Mouse (Mus musculus): Measurements from ENCODE around the gene Ryr1. TPM values are rescaled to one million over a fixed set of nuclear protein-coding genes. Genes with fewer than 3 reads are reported as not detected.
A peak's percentile ranks its signal among the peaks of the same experiment; 100 is the strongest.

Gene Ryr1
- total and polyA plus RNA-seq, 2 experiments from 2014 or later = 0.04 to 0.15 TPM

DNA sequence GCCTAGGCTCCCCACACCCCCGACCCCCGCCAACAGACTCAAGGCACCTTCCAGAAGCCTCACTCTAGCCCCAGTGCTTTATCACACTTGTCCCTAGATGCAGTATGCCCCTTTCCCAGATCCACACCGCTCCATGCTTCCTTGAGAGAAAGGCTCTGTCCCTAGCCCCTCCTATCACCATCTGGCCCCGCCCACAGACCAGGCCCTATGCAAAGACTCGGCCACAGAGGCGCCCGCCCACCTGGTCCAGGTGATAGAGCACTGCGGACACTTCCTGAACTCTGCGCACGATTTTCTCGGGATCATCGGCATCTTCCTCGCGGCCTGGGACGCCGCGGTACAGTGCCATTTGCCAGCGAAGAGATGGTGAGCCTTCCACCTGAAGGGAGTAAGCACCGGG lies 72.2 kb downstream of the Ryr1 start:
- H3K36me3 ChIP-seq (replicated peaks; ENCODE audit: control insufficient read depth, insufficient read depth, low read length) = no peaks in the 10 kb centered on the region
- ATAC-seq (ENCODE audit: insufficient read depth, low read depth) (no peak), DNase-seq (ENCODE audit: low spot score) (no peak)
- H3K4me2 ChIP-seq (ENCODE audit: low read depth, low read length) = no peak overlapping the region
- peaks cover 74% of the 10 kb centered on the region for H3K27me3 ChIP-seq (ENCODE audit: control insufficient read depth, insufficient read depth, low read length)
- no peaks in the 10 kb centered on the region for H3K4me1 ChIP-seq (ENCODE audit: control insufficient read depth, insufficient read depth)
- no peak overlapping the region for H3K27ac ChIP-seq (ENCODE audit: low read depth)
- no peak overlapping the region for H3K9ac ChIP-seq (replicated peaks; ENCODE audit: low read depth, low read length)
- TF ChIP-seq CTCF (IDR thresholded peaks at IDR 0.05; ENCODE audit: low read depth) = no peak
- TF ChIP-seq EP300 (IDR thresholded peaks at IDR 0.05; ENCODE audit: low read depth) = no peak
- 0 out of 2 replicates have a peak, but pooled peaks cover 5% of the 10 kb centered on the region for H3K9me3 ChIP-seq (replicated peaks; ENCODE audit: control insufficient read depth, low read length)
- no peak overlapping the region for H3K4me3 ChIP-seq (ENCODE audit: low read depth, low read length)
- 3% methylated on average over 19 of the region's 19 CpGs for WGBS

GRCm38 (mm10) chr7:29050797-29051196 lies 74.2 kb downstream of the Ryr1 start:
- Histone ChIP-seq H3K27me3 (ENCODE audit: control insufficient read depth, insufficient read depth, low read length) (peaks cover 60% of the 10 kb centered on the region), H3K36me3 (replicated peaks; ENCODE audit: control insufficient read depth, insufficient read depth, low read length) (no peaks in the 10 kb centered on the region), H3K4me3 (ENCODE audit: low read depth, low read length) (no peak overlapping the region), H3K27ac (ENCODE audit: low read depth) (no peak overlapping the region), H3K9ac (replicated peaks; ENCODE audit: low read depth, low read length) (no peak overlapping the region), H3K4me1 (ENCODE audit: control insufficient read depth, insufficient read depth) (no peaks in the 10 kb centered on the region), H3K9me3 (replicated peaks; ENCODE audit: control insufficient read depth, low read length) (0 out of 2 replicates have a peak, but pooled peaks cover 5% of the 10 kb centered on the region), H3K4me2 (ENCODE audit: low read depth, low read length) (no peak overlapping the region)
- no peak for DNase-seq (ENCODE audit: low spot score)
- WGBS = 39% methylated on average over 2 of the region's 2 CpGs
- TF ChIP-seq CTCF (IDR thresholded peaks at IDR 0.05; ENCODE audit: low read depth) (peak; percentile 66), EP300 (IDR thresholded peaks at IDR 0.05; ENCODE audit: low read depth) (no peak)
- ATAC-seq (ENCODE audit: insufficient read depth, low read depth) = no peak

DNA sequence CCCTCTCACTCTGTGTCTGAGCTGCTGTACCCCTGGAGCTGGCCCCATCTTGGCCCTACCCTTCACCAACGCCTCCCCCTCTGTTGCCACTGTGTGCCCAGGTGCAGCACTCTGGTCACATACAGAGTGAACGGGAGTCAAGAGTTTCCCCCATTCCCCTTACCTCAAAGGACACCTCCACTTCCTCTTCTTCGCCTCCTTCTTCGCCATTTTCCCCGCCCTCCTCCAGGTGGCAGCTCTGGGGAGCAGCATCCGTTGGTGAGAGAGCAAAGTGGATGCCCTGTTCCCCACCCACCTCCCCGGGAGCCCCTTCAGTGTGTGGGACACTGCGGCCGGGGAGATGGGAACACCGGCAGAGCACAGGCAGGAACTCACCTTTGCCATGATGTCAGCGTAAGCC lies 76.4 kb downstream of the Ryr1 start:
- Histone ChIP-seq H3K27ac (ENCODE audit: low read depth) (no peak overlapping the region), H3K4me2 (ENCODE audit: low read depth, low read length) (no peak overlapping the region), H3K27me3 (ENCODE audit: control insufficient read depth, insufficient read depth, low read length) (peaks cover 56% of the 10 kb centered on the region), H3K4me3 (ENCODE audit: low read depth, low read length) (no peak overlapping the region), H3K36me3 (replicated peaks; ENCODE audit: control insufficient read depth, insufficient read depth, low read length) (no peaks in the 10 kb centered on the region), H3K9ac (replicated peaks; ENCODE audit: low read depth, low read length) (no peak overlapping the region), H3K9me3 (replicated peaks; ENCODE audit: control insufficient read depth, low read length) (0 out of 2 replicates have a peak, but pooled peaks cover 5% of the 10 kb centered on the region), H3K4me1 (ENCODE audit: control insufficient read depth, insufficient read depth) (no peaks in the 10 kb centered on the region)
- no peak for DNase-seq (ENCODE audit: low spot score)
- ATAC-seq (ENCODE audit: insufficient read depth, low read depth) = no peak
- TF ChIP-seq CTCF (IDR thresholded peaks at IDR 0.05; ENCODE audit: low read depth) = no peak
- no peak for TF ChIP-seq EP300 (IDR thresholded peaks at IDR 0.05; ENCODE audit: low read depth)
- 73% methylated on average over 11 of the region's 11 CpGs for WGBS

DNA sequence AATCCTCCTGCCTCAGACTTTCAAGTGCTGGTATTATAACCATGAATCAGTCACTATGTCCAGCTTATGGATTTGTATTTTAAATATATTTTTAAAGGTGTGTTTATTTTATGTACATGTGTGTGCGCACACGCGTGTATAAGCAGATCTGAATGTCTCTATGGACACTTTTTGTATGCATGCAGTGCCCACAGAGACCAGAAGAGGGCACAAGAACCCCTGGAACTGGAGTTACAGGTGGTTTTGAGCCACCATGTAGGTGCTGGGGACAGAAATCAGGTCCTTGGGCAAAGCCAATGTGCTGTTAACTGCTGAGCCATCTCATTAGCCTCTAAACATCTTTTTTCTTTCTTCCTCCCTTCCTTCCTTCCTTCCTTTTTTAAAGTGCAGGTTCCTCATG lies 76.9 kb downstream of the Ryr1 start:
- H3K9me3 ChIP-seq (replicated peaks; ENCODE audit: control insufficient read depth, low read length) = 0 out of 2 replicates have a peak, but pooled peaks cover 5% of the 10 kb centered on the region
- no peak overlapping the region for H3K9ac ChIP-seq (replicated peaks; ENCODE audit: low read depth, low read length)
- H3K4me1 ChIP-seq (ENCODE audit: control insufficient read depth, insufficient read depth) = no peaks in the 10 kb centered on the region
- H3K36me3 ChIP-seq (replicated peaks; ENCODE audit: control insufficient read depth, insufficient read depth, low read length) = no peaks in the 10 kb centered on the region
- TF ChIP-seq EP300 (IDR thresholded peaks at IDR 0.05; ENCODE audit: low read depth) = no peak
- TF ChIP-seq CTCF (IDR thresholded peaks at IDR 0.05; ENCODE audit: low read depth) = no peak; the same call in 1 of the 2 replicates
- H3K27ac ChIP-seq (ENCODE audit: low read depth) = no peak overlapping the region
- no peak overlapping the region for H3K4me2 ChIP-seq (ENCODE audit: low read depth, low read length)
- H3K4me3 ChIP-seq (ENCODE audit: low read depth, low read length) = no peak overlapping the region
- DNase-seq (ENCODE audit: low spot score) = no peak
- ATAC-seq (ENCODE audit: insufficient read depth, low read depth) = no peak
- WGBS = 83% methylated on average over 3 of the region's 3 CpGs
- peaks cover 51% of the 10 kb centered on the region for H3K27me3 ChIP-seq (ENCODE audit: control insufficient read depth, insufficient read depth, low read length)

DNA sequence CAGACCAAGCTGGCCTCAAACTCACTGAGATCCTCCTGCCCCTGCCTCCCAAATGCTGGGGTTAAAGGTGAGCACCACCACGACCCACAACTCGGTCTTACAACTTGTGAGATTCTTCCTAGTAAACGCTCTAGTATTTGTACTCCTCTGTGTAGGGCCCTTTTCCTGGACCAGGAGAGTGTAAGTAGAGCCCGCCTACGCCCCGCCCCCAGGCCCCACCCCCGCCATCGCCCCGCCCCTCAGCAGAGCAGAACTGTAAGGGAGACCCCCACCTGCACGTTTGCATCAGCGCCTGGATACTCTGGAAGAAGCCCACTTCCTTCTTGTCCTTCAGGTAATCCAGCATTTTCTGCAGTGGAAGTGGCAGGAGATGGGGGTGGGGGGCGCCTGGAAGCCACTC lies 78.4 kb downstream of the Ryr1 start:
- ATAC-seq (ENCODE audit: insufficient read depth, low read depth) = no peak
- DNase-seq (ENCODE audit: low spot score) = no peak
- no peaks in the 10 kb centered on the region for H3K36me3 ChIP-seq (replicated peaks; ENCODE audit: control insufficient read depth, insufficient read depth, low read length)
- no peak overlapping the region for H3K4me2 ChIP-seq (ENCODE audit: low read depth, low read length)
- no peak for TF ChIP-seq EP300 (IDR thresholded peaks at IDR 0.05; ENCODE audit: low read depth)
- TF ChIP-seq CTCF (IDR thresholded peaks at IDR 0.05; ENCODE audit: low read depth) = no peak
- H3K27me3 ChIP-seq (ENCODE audit: control insufficient read depth, insufficient read depth, low read length) = peaks cover 35% of the 10 kb centered on the region
- WGBS = 9% methylated on average over 10 of the region's 12 CpGs
- H3K4me3 ChIP-seq (ENCODE audit: low read depth, low read length) = no peak overlapping the region
- no peak overlapping the region for H3K9ac ChIP-seq (replicated peaks; ENCODE audit: low read depth, low read length)
- no peak overlapping the region for H3K27ac ChIP-seq (ENCODE audit: low read depth)
- H3K9me3 ChIP-seq (replicated peaks; ENCODE audit: control insufficient read depth, low read length) = 0 out of 2 replicates have a peak, but pooled peaks cover 5% of the 10 kb centered on the region
- H3K4me1 ChIP-seq (ENCODE audit: control insufficient read depth, insufficient read depth) = no peaks in the 10 kb centered on the region

GRCm38 (mm10) chr7:29044302-29044701 lies 80.7 kb downstream of the Ryr1 start:
- WGBS = 40% methylated on average over 9 of the region's 9 CpGs

More at GRCm38 (mm10) chr7:29044302-29044701, 80.7 kb downstream of the Ryr1 start:
- H3K4me1 ChIP-seq (ENCODE audit: control insufficient read depth, insufficient read depth) = peaks cover 7% of the 10 kb centered on the region; the same call in 1 of the 2 replicates
- no peaks in the 10 kb centered on the region for H3K36me3 ChIP-seq (replicated peaks; ENCODE audit: control insufficient read depth, insufficient read depth, low read length)
- no peak overlapping the region for H3K4me2 ChIP-seq (ENCODE audit: low read depth, low read length)
- peaks cover 31% of the 10 kb centered on the region for H3K27me3 ChIP-seq (ENCODE audit: control insufficient read depth, insufficient read depth, low read length)
- no peak for TF ChIP-seq CTCF (IDR thresholded peaks at IDR 0.05; ENCODE audit: low read depth)
- no peak for TF ChIP-seq EP300 (IDR thresholded peaks at IDR 0.05; ENCODE audit: low read depth)
- H3K9me3 ChIP-seq (replicated peaks; ENCODE audit: control insufficient read depth, low read length) = 0 out of 2 replicates have a peak, but pooled peaks cover 5% of the 10 kb centered on the region
- H3K4me3 ChIP-seq (ENCODE audit: low read depth, low read length) = no peak overlapping the region
- no peak overlapping the region for H3K27ac ChIP-seq (ENCODE audit: low read depth)
- H3K9ac ChIP-seq (replicated peaks; ENCODE audit: low read depth, low read length) = no peak overlapping the region
- no peak for DNase-seq (ENCODE audit: low spot score)
- ATAC-seq (ENCODE audit: insufficient read depth, low read depth) = no peak
